Mouse (Mus musculus): ENCODE data around the gene Polg. TPM values are rescaled to one million over a fixed set of nuclear protein-coding genes. Genes with fewer than 3 reads are reported as not detected.

Polg gene
- polyA plus RNA-seq, 1 experiment from 2014 or later = 16.2 TPM

- Histone ChIP-seq H3K9ac (ENCODE audit: low read depth, low read length) (no peak overlapping the region), H3K4me2 (ENCODE audit: low read depth, low read length) (no peak overlapping the region), H3K27me3 (ENCODE audit: control insufficient read depth, insufficient read depth, low read depth, low read length) (peaks cover 1% of the 10 kb centered on the region; the same call in 1 of the 2 replicates), H3K4me3 (ENCODE audit: low read depth, low read length) (no peak overlapping the region), H3K36me3 (ENCODE audit: control insufficient read depth, insufficient read depth) (no peaks in the 10 kb centered on the region), H3K4me1 (ENCODE audit: control insufficient read depth, low read depth, low read length) (peaks cover 3% of the 10 kb centered on the region), H3K9me3 (replicated peaks; ENCODE audit: control insufficient read depth, low read length) (no peaks in the 10 kb centered on the region), H3K27ac (ENCODE audit: low read length) (no peak overlapping the region)
- no peak for ATAC-seq (ENCODE audit: low read depth)
- 40% methylated on average over 2 of the region's 2 CpGs for WGBS (ENCODE audit: insufficient replicate concordance)
These were observed 6.6 kb upstream of the Polg start for GRCm38 (mm10) chr7:79472792-79473191.

- H3K9me3 ChIP-seq (replicated peaks; ENCODE audit: control insufficient read depth, low read length) = no peaks in the 10 kb centered on the region
- peaks cover 10% of the 10 kb centered on the region for H3K4me1 ChIP-seq (ENCODE audit: control insufficient read depth, low read depth, low read length)
- no peak for ATAC-seq (ENCODE audit: low read depth)
- no peaks in the 10 kb centered on the region for H3K36me3 ChIP-seq (ENCODE audit: control insufficient read depth, insufficient read depth)
- 50% methylated on average over 7 of the region's 7 CpGs for WGBS (ENCODE audit: insufficient replicate concordance)
- no peak overlapping the region for H3K9ac ChIP-seq (ENCODE audit: low read depth, low read length)
- no peak overlapping the region for H3K4me2 ChIP-seq (ENCODE audit: low read depth, low read length)
- H3K4me3 ChIP-seq (ENCODE audit: low read depth, low read length) = no peak overlapping the region
- no peak overlapping the region for H3K27ac ChIP-seq (ENCODE audit: low read length)
- peaks cover 4% of the 10 kb centered on the region; the same call in 1 of the 2 replicates for H3K27me3 ChIP-seq (ENCODE audit: control insufficient read depth, insufficient read depth, low read depth, low read length)
These were observed 5.3 kb upstream of the Polg start for GRCm38 (mm10) chr7:79471436-79471835.

GRCm38 (mm10) chr7:79470718-79471117, 4.6 kb upstream of the Polg start:
- Histone ChIP-seq H3K9ac (ENCODE audit: low read depth, low read length) (no peak overlapping the region), H3K36me3 (ENCODE audit: control insufficient read depth, insufficient read depth) (no peaks in the 10 kb centered on the region), H3K4me1 (ENCODE audit: control insufficient read depth, low read depth, low read length) (peaks cover 10% of the 10 kb centered on the region), H3K4me2 (ENCODE audit: low read depth, low read length) (no peak overlapping the region), H3K27me3 (ENCODE audit: control insufficient read depth, insufficient read depth, low read depth, low read length) (peaks cover 4% of the 10 kb centered on the region; the same call in 1 of the 2 replicates), H3K4me3 (ENCODE audit: low read depth, low read length) (no peak overlapping the region), H3K27ac (ENCODE audit: low read length) (no peak overlapping the region), H3K9me3 (replicated peaks; ENCODE audit: control insufficient read depth, low read length) (no peaks in the 10 kb centered on the region)
- WGBS (ENCODE audit: insufficient replicate concordance) = 42% methylated on average over 3 of the region's 3 CpGs
- no peak for ATAC-seq (ENCODE audit: low read depth)

- Histone ChIP-seq H3K36me3 (ENCODE audit: control insufficient read depth, insufficient read depth) (no peaks in the 10 kb centered on the region), H3K4me2 (ENCODE audit: low read depth, low read length) (no peak overlapping the region), H3K27me3 (ENCODE audit: control insufficient read depth, insufficient read depth, low read depth, low read length) (peaks cover 4% of the 10 kb centered on the region; the same call in 1 of the 2 replicates), H3K27ac (ENCODE audit: low read length) (no peak overlapping the region), H3K9me3 (replicated peaks; ENCODE audit: control insufficient read depth, low read length) (no peaks in the 10 kb centered on the region), H3K9ac (ENCODE audit: low read depth, low read length) (no peak overlapping the region), H3K4me1 (ENCODE audit: control insufficient read depth, low read depth, low read length) (peaks cover 16% of the 10 kb centered on the region), H3K4me3 (ENCODE audit: low read depth, low read length) (no peak overlapping the region)
- 21% methylated on average over 5 of the region's 5 CpGs for WGBS (ENCODE audit: insufficient replicate concordance)
- ATAC-seq (ENCODE audit: low read depth) = no peak
These were observed 3.6 kb upstream of the Polg start for GRCm38 (mm10) chr7:79469766-79470165.

- 15% methylated on average over 8 of the region's 8 CpGs for WGBS (ENCODE audit: insufficient replicate concordance)
- Histone ChIP-seq H3K4me2 (ENCODE audit: low read depth, low read length) (no peak overlapping the region; the same call in 1 of the 2 replicates), H3K36me3 (ENCODE audit: control insufficient read depth, insufficient read depth) (no peaks in the 10 kb centered on the region), H3K27ac (ENCODE audit: low read length) (no peak overlapping the region), H3K9me3 (replicated peaks; ENCODE audit: control insufficient read depth, low read length) (no peaks in the 10 kb centered on the region), H3K4me3 (ENCODE audit: low read depth, low read length) (no peak overlapping the region), H3K9ac (ENCODE audit: low read depth, low read length) (no peak overlapping the region), H3K27me3 (ENCODE audit: control insufficient read depth, insufficient read depth, low read depth, low read length) (peaks cover 4% of the 10 kb centered on the region; the same call in 1 of the 2 replicates), H3K4me1 (ENCODE audit: control insufficient read depth, low read depth, low read length) (peaks cover 24% of the 10 kb centered on the region)
- ATAC-seq (ENCODE audit: low read depth) = no peak
These were observed 2.8 kb upstream of the Polg start for GRCm38 (mm10) chr7:79468994-79469393.

GRCm38 (mm10) chr7:79467951-79468350, 1.8 kb upstream of the Polg start:
- peak overlapping the region; percentile 38; the same call in 1 of the 2 replicates for H3K4me2 ChIP-seq (ENCODE audit: low read depth, low read length)
- H3K27me3 ChIP-seq (ENCODE audit: control insufficient read depth, insufficient read depth, low read depth, low read length) = peaks cover 4% of the 10 kb centered on the region; the same call in 1 of the 2 replicates
- no peak overlapping the region for H3K27ac ChIP-seq (ENCODE audit: low read length)
- no peak overlapping the region for H3K9ac ChIP-seq (ENCODE audit: low read depth, low read length)
- H3K4me3 ChIP-seq (ENCODE audit: low read depth, low read length) = no peak overlapping the region
- WGBS (ENCODE audit: insufficient replicate concordance) = 13% methylated on average over 3 of the region's 6 CpGs
- ATAC-seq (ENCODE audit: low read depth) = no peak
- H3K4me1 ChIP-seq (ENCODE audit: control insufficient read depth, low read depth, low read length) = peaks cover 25% of the 10 kb centered on the region
- H3K9me3 ChIP-seq (replicated peaks; ENCODE audit: control insufficient read depth, low read length) = no peaks in the 10 kb centered on the region
- H3K36me3 ChIP-seq (ENCODE audit: control insufficient read depth, insufficient read depth) = no peaks in the 10 kb centered on the region

GRCm38 (mm10) chr7:79465461-79466044, 609 bp downstream of the Polg start:
- under 1% methylated on average over 43 of the region's 47 CpGs for WGBS (ENCODE audit: insufficient replicate concordance)
- Histone ChIP-seq H3K4me2 (ENCODE audit: low read depth, low read length) (peak overlapping the region; percentile 93), H3K4me1 (ENCODE audit: control insufficient read depth, low read depth, low read length) (peaks cover 25% of the 10 kb centered on the region), H3K4me3 (ENCODE audit: low read depth, low read length) (peak overlapping the region; percentile 86), H3K9ac (ENCODE audit: low read depth, low read length) (peak overlapping the region; percentile 82), H3K36me3 (ENCODE audit: control insufficient read depth, insufficient read depth) (peaks cover 11% of the 10 kb centered on the region), H3K27me3 (ENCODE audit: control insufficient read depth, insufficient read depth, low read depth, low read length) (peaks cover 4% of the 10 kb centered on the region; the same call in 1 of the 2 replicates), H3K27ac (ENCODE audit: low read length) (peak overlapping the region; percentile 83), H3K9me3 (replicated peaks; ENCODE audit: control insufficient read depth, low read length) (no peaks in the 10 kb centered on the region)
- ATAC-seq (ENCODE audit: low read depth) = peak; percentile 19

GRCm38 (mm10) chr7:79464776-79465420, 1.3 kb downstream of the Polg start:
- Histone ChIP-seq H3K4me1 (ENCODE audit: control insufficient read depth, low read depth, low read length) (peaks cover 25% of the 10 kb centered on the region), H3K27me3 (ENCODE audit: control insufficient read depth, insufficient read depth, low read depth, low read length) (peaks cover 4% of the 10 kb centered on the region; the same call in 1 of the 2 replicates), H3K4me3 (ENCODE audit: low read depth, low read length) (peak overlapping the region; percentile 86), H3K27ac (ENCODE audit: low read length) (peak overlapping the region; percentile 83), H3K9me3 (replicated peaks; ENCODE audit: control insufficient read depth, low read length) (no peaks in the 10 kb centered on the region), H3K9ac (ENCODE audit: low read depth, low read length) (peak overlapping the region; percentile 82), H3K4me2 (ENCODE audit: low read depth, low read length) (peak overlapping the region; percentile 93), H3K36me3 (ENCODE audit: control insufficient read depth, insufficient read depth) (peaks cover 18% of the 10 kb centered on the region)
- WGBS (ENCODE audit: insufficient replicate concordance) = 11% methylated on average over 47 of the region's 47 CpGs
- ATAC-seq (ENCODE audit: low read depth) = no peak

Data from liver, embryonic 16.5 days (tissue).